Mouse (Mus musculus) lung, postnatal 0 days (tissue): ENCODE results near the gene Ugt8a. TPM values are rescaled to one million over a fixed set of nuclear protein-coding genes. Genes with fewer than 3 reads are reported as not detected.

ENCODE experiments used
- ATAC-seq: fragments of 200-750 bp; cut with Nextera tagmentation; 2 replicates; pipeline ENCODE4 v1.8.0; 2017; ENCODE audit warnings: moderate library complexity
- DNase-seq: peaks from one replicate; pipeline ENCODE4 v3.0.0-alpha.2; 2016; ENCODE audit warnings: low spot score
- H3K27ac ChIP-seq: fragments of 300-500 bp; sonication (generic); 2 replicates; pipeline ENCODE4 v1.5.1; 2014; ENCODE audit warnings: antibody characterized with exemption, mild to moderate bottlenecking, low read length, mixed read lengths
- H3K27me3 ChIP-seq: fragments of 300-500 bp; sonication (generic); replicated peaks from 2 replicates; pipeline ENCODE4 v1.6.1; 2014; ENCODE audit warnings: low read length, mixed read lengths; ENCODE audit not compliant: insufficient read depth
- H3K36me3 ChIP-seq: fragments of 300-500 bp; sonication (generic); 2 replicates; pipeline ENCODE4 v1.6.1; 2014; ENCODE audit warnings: low read length, mixed read lengths; ENCODE audit not compliant: insufficient read depth
- H3K4me1 ChIP-seq: fragments of 300-500 bp; sonication (generic); 2 replicates; pipeline ENCODE4 v1.6.1; 2014; ENCODE audit warnings: antibody characterized with exemption, low read depth, low read length, mixed read lengths; ENCODE audit not compliant: insufficient read depth
- H3K4me2 ChIP-seq: fragments of 300-500 bp; sonication (generic); replicated peaks from 2 replicates; pipeline ENCODE4 v1.6.1; 2014; ENCODE audit warnings: low read depth, mild to moderate bottlenecking, low read length, moderate library complexity, mixed read lengths
- H3K4me3 ChIP-seq: fragments of 300-500 bp; sonication (generic); 2 replicates; pipeline ENCODE4 v1.5.1; 2014; ENCODE audit warnings: low read depth, low read length
- H3K9ac ChIP-seq: fragments of 300-500 bp; sonication (generic); replicated peaks from 2 replicates; pipeline ENCODE4 v1.6.1; 2014; ENCODE audit warnings: low read depth, mild to moderate bottlenecking
- H3K9me3 ChIP-seq: fragments of 300-500 bp; sonication (generic); 2 replicates; pipeline ENCODE4 v1.6.1; 2016; ENCODE audit warnings: low read length, mixed read lengths
- CTCF ChIP-seq: IDR thresholded peaks from 2 replicates; pipeline ENCODE4 v1.5.1; 2016; ENCODE audit warnings: antibody characterized with exemption, mild to moderate bottlenecking
- EP300 ChIP-seq: IDR thresholded peaks from 2 replicates; pipeline ENCODE4 v1.6.1; 2016; ENCODE audit warnings: antibody characterized with exemption, mild to moderate bottlenecking, control low read depth
- WGBS: fragments of 180-500 bp; shearing (Covaris S2); extraction: QIAGEN DNeasy Blood & Tissue Kit; methylation state at CpG from one replicate; pipeline ENCODE4 v1.1.7; 2014; 5-methylcytosine and 5-hydroxymethylcytosine counted together
- polyA plus RNA-seq: library from polyadenylated mRNA; unstranded; fragments of >200 nt; fragmentation: Nextera tagmentation; extraction: Ambion mirVana; gene quantifications from 2 replicates; pipeline ENCODE4 v1.2.1, GENCODE M21; 2015

Gene Ugt8a
- polyA plus RNA-seq, 1 experiment from 2014 or later: 1.0 TPM

- Histone ChIP-seq H3K4me3 (no peak overlapping the region), H3K27ac (no peak overlapping the region), H3K4me1 (no peaks in the 10 kb centered on the region), H3K9ac (no peak overlapping the region), H3K4me2 (no peak overlapping the region), H3K36me3 (no peaks in the 10 kb centered on the region), H3K27me3 (peaks cover 6% of the 10 kb centered on the region), H3K9me3 (no peaks in the 10 kb centered on the region)
- TF ChIP-seq EP300 (no peak), CTCF (no peak)
- no peak for DNase-seq
- ATAC-seq: no peak
- WGBS: 63% methylated on average over 3 of the region's 3 CpGs
These were observed 5.7 kb downstream of the Ugt8a start for GRCm38 (mm10) chr3:125932594-125933237.

- TF ChIP-seq EP300: no peak
- TF ChIP-seq CTCF: no peak
- Histone ChIP-seq H3K9ac (no peak overlapping the region), H3K4me2 (no peak overlapping the region), H3K27ac (no peak overlapping the region), H3K4me1 (no peaks in the 10 kb centered on the region), H3K9me3 (no peaks in the 10 kb centered on the region), H3K27me3 (no peaks in the 10 kb centered on the region), H3K36me3 (no peaks in the 10 kb centered on the region), H3K4me3 (no peak overlapping the region)
- DNase-seq: peak; percentile 35
- ATAC-seq: no peak
- WGBS: 25% methylated on average over 1 of the region's 1 CpGs
These were observed 7.4 kb downstream of the Ugt8a start for GRCm38 (mm10) chr3:125931059-125931458.

- H3K4me2 ChIP-seq: no peak overlapping the region
- no peak overlapping the region for H3K4me3 ChIP-seq
- H3K9ac ChIP-seq: no peak overlapping the region
- ATAC-seq (no peak), DNase-seq (no peak)
- WGBS: 63% methylated on average over 2 of the region's 2 CpGs
- TF ChIP-seq CTCF (no peak), EP300 (no peak)
- no peak overlapping the region for H3K27ac ChIP-seq
- H3K9me3 ChIP-seq: no peaks in the 10 kb centered on the region
- H3K4me1 ChIP-seq: no peaks in the 10 kb centered on the region
- H3K27me3 ChIP-seq: no peaks in the 10 kb centered on the region
- no peaks in the 10 kb centered on the region for H3K36me3 ChIP-seq
These were observed 17.5 kb downstream of the Ugt8a start for GRCm38 (mm10) chr3:125920876-125921275.

DNA sequence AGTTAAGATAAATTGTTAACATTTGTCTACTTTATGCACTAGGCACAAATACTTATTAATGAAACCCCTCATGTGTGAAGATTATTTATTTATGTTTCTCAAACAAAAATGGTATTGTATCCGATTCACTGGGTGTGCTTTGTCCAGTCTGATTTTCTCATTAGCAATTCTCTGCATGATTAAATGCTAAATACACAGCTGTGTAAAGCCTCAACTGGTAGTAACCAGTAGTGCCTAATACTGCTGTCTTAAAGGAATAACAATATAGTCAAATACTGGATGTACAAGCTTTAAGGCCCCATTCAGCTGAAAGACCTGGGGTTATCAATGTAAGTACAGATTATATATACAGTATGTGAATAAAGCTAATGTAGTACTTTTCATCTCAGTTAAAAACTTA lies 39.4 kb downstream of the Ugt8a start:
- TF ChIP-seq EP300 (no peak), CTCF (no peak)
- H3K4me1 ChIP-seq: no peaks in the 10 kb centered on the region
- no peak overlapping the region for H3K4me3 ChIP-seq
- H3K4me2 ChIP-seq: no peak overlapping the region
- H3K27ac ChIP-seq: no peak overlapping the region
- no peaks in the 10 kb centered on the region for H3K27me3 ChIP-seq
- WGBS: 59% methylated on average over 1 of the region's 1 CpGs
- ATAC-seq: no peak
- DNase-seq: no peak
- no peak overlapping the region for H3K9ac ChIP-seq
- no peaks in the 10 kb centered on the region for H3K36me3 ChIP-seq
- H3K9me3 ChIP-seq: no peaks in the 10 kb centered on the region

GRCm38 (mm10) chr3:125887109-125887508 lies 51.3 kb downstream of the Ugt8a start:
- no peaks in the 10 kb centered on the region for H3K36me3 ChIP-seq
- H3K9ac ChIP-seq: no peak overlapping the region
- DNase-seq (no peak), ATAC-seq (no peak)
- no peak overlapping the region for H3K4me3 ChIP-seq
- no peak for TF ChIP-seq CTCF
- TF ChIP-seq EP300: no peak
- no peaks in the 10 kb centered on the region for H3K4me1 ChIP-seq
- H3K27ac ChIP-seq: no peak overlapping the region
- H3K27me3 ChIP-seq: no peaks in the 10 kb centered on the region
- no peaks in the 10 kb centered on the region for H3K9me3 ChIP-seq
- WGBS: 54% methylated on average over 2 of the region's 2 CpGs
- H3K4me2 ChIP-seq: no peak overlapping the region

GRCm38 (mm10) chr3:125884879-125885278 lies 53.5 kb downstream of the Ugt8a start:
- H3K27ac ChIP-seq: no peak overlapping the region
- H3K27me3 ChIP-seq: no peaks in the 10 kb centered on the region
- no peak overlapping the region for H3K4me3 ChIP-seq
- DNase-seq (no peak), ATAC-seq (no peak)
- no peaks in the 10 kb centered on the region for H3K4me1 ChIP-seq
- 69% methylated on average over 2 of the region's 2 CpGs for WGBS
- no peak overlapping the region for H3K9ac ChIP-seq
- H3K4me2 ChIP-seq: no peak overlapping the region
- H3K9me3 ChIP-seq: no peaks in the 10 kb centered on the region
- TF ChIP-seq EP300 (no peak), CTCF (no peak)
- no peaks in the 10 kb centered on the region for H3K36me3 ChIP-seq

GRCm38 (mm10) chr3:125884423-125884822 lies 54.0 kb downstream of the Ugt8a start:
- no peaks in the 10 kb centered on the region for H3K9me3 ChIP-seq
- 45% methylated on average over 2 of the region's 2 CpGs for WGBS
- no peak overlapping the region for H3K4me2 ChIP-seq
- H3K36me3 ChIP-seq: no peaks in the 10 kb centered on the region
- H3K4me1 ChIP-seq: no peaks in the 10 kb centered on the region
- ATAC-seq (no peak), DNase-seq (no peak)
- H3K27me3 ChIP-seq: no peaks in the 10 kb centered on the region
- no peak overlapping the region for H3K27ac ChIP-seq
- no peak overlapping the region for H3K9ac ChIP-seq
- TF ChIP-seq CTCF: no peak
- no peak for TF ChIP-seq EP300
- no peak overlapping the region for H3K4me3 ChIP-seq
